Mouse (Mus musculus): ENCODE measurements around the gene Ffar4.
A peak's percentile ranks its signal among the peaks of the same experiment; 100 is the strongest.

- TF ChIP-seq POLR2A (IDR thresholded peaks at IDR 0.05; ENCODE audit: control insufficient read depth, low read depth, low read length) (peak; percentile 59), CTCF (IDR thresholded peaks at IDR 0.05; ENCODE audit: control insufficient read depth, insufficient read depth, insufficient replicate concordance, low read depth, low read length) (no peak)
Measured at GRCm38 (mm10) chr19:38054720-38055192, 42.1 kb upstream of the Ffar4 start, which contains the start of gene Cep55.

Measured in testis, adult 2 months (tissue).